Mouse (Mus musculus): ENCODE measurements at regions not wholly inside any gene's neighbourhood (a gene's known extent, or its start where the extent isn't known, plus 50 kb on each side); places are given as distances from the start of the nearest gene placed in this dataset.

- TF ChIP-seq CTCF (IDR thresholded peaks at IDR 0.05; ENCODE audit: low read depth) (no peak), EP300 (IDR thresholded peaks at IDR 0.05; ENCODE audit: low read depth) (no peak)
These were observed 83.5 kb upstream of the Ssbp2 start for GRCm38 (mm10) chr13:91376556-91376955.

Measured in liver, embryonic 14.5 days (tissue).